Mouse (Mus musculus) lung, adult 2 months (tissue): ENCODE data around the gene Klhl2. TPM values are rescaled to one million over a fixed set of nuclear protein-coding genes. Genes with fewer than 3 reads are reported as not detected.

Experiments used
- DNase-seq: peaks from one replicate; pipeline ENCODE4 v3.0.0; 2022
- H3K4me1 ChIP-seq: fragments of 200-500 bp; 2 replicates; pipeline ENCODE4 v1.6.1; 2011; ENCODE audit warnings: low read length; ENCODE audit not compliant: control insufficient read depth, insufficient read depth
- H3K4me3 ChIP-seq: fragments of 200-500 bp; replicated peaks from 2 replicates; pipeline ENCODE3; 2011; ENCODE audit warnings: low read depth, mild to moderate bottlenecking, control low read depth, low read length; ENCODE audit errors: extremely low read depth
- CTCF ChIP-seq: fragments of 200-500 bp; IDR thresholded peaks from 2 replicates; pipeline ENCODE4 v1.5.1; 2011; ENCODE audit warnings: mild to moderate bottlenecking, low read length, control low read depth; ENCODE audit not compliant: insufficient read depth
- POLR2A ChIP-seq: fragments of 200-500 bp; IDR thresholded peaks from 2 replicates; pipeline ENCODE4 v1.6.1; 2011; ENCODE audit warnings: low read depth, mild to moderate bottlenecking, control low read depth, low read length, borderline replicate concordance; ENCODE audit errors: extremely low read depth
- WGBS: fragments of 180-500 bp; shearing (Covaris S2); methylation state at CpG from one replicate; pipeline ENCODE4 v1.1.7; 2018; 5-methylcytosine and 5-hydroxymethylcytosine counted together
- polyA plus RNA-seq: library from polyadenylated mRNA; depleted of rRNA; stranded (reverse); fragments of >200 nt; gene quantifications from 2 replicates; pipeline ENCODE4 v1.2.3, GENCODE M21; 2012

The Klhl2 gene
- polyA plus RNA-seq, 1 experiment: 13.7 TPM

- no peaks in the 10 kb centered on the region for H3K4me1 ChIP-seq
- no peak overlapping the region for H3K4me3 ChIP-seq
- no peak for TF ChIP-seq CTCF
- TF ChIP-seq POLR2A: no peak
- no peak for DNase-seq
- WGBS: 97% methylated on average over 4 of the region's 4 CpGs
Observed at GRCm38 (mm10) chr8:64811083-64811482, 38.7 kb downstream of the Klhl2 start.

GRCm38 (mm10) chr8:64806558-64806957, 43.3 kb downstream of the Klhl2 start:
- no peak for TF ChIP-seq CTCF
- no peak for TF ChIP-seq POLR2A
- no peak for DNase-seq
- WGBS: 73% methylated on average over 3 of the region's 3 CpGs
- Histone ChIP-seq H3K4me3 (no peak overlapping the region), H3K4me1 (no peaks in the 10 kb centered on the region)

DNA sequence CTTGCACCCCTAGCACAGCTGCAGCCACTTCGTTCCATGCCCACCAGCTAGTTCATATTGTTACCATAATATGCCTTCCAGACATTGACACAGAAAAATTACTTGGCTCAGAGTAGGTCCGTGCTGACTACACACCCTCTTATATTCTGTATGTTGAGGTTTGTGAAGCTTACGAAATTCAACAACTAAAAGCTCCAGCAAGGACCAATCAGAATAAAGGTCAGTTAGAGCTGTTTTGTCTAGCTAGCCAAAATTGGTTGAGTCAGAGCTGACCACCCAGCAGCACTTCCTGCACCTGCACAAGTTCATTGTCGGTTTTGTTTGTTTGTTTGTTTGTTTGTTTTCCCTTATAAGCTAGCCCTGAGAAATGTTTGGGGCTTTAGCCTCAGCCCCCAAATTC, 44.8 kb downstream of the Klhl2 start:
- no peak for TF ChIP-seq POLR2A
- no peak for TF ChIP-seq CTCF
- no peak overlapping the region for H3K4me3 ChIP-seq
- WGBS: 62% methylated on average over 4 of the region's 4 CpGs
- DNase-seq: no peak
- H3K4me1 ChIP-seq: no peaks in the 10 kb centered on the region

- TF ChIP-seq CTCF: no peak
- TF ChIP-seq POLR2A: no peak
- WGBS: 81% methylated on average over 8 of the region's 8 CpGs
- H3K4me3 ChIP-seq: no peak overlapping the region
- no peaks in the 10 kb centered on the region; the same call in 1 of the 2 replicates for H3K4me1 ChIP-seq
- DNase-seq: no peak
Observed at GRCm38 (mm10) chr8:64799306-64799705, 50.5 kb downstream of the Klhl2 start.

GRCm38 (mm10) chr8:64798503-64798902, 51.3 kb downstream of the Klhl2 start:
- H3K4me1 ChIP-seq: no peaks in the 10 kb centered on the region; the same call in 1 of the 2 replicates
- TF ChIP-seq POLR2A (no peak), CTCF (no peak)
- WGBS: 86% methylated on average over 3 of the region's 3 CpGs
- H3K4me3 ChIP-seq: no peak overlapping the region
- no peak for DNase-seq

DNA sequence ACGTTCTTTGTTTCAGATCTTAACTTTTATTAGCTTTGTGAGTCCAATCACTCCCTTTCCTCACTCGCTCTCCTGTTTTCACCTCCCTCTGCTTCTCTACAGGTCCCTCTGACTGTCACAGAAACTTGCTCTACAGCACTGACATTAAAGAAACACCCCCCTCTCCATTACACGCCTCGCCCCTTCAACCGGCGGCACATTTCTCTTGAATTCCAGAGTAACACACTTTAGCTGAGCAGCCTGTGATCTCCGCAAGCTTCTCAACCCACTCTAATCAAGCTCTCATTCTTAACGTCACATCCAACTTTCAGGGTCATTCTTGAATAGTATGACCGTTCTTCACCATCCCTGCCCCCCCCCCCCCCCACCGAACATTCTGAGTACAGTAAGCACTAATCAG, 52.1 kb downstream of the Klhl2 start:
- 74% methylated on average over 10 of the region's 10 CpGs for WGBS
- no peak for TF ChIP-seq POLR2A
- TF ChIP-seq CTCF: no peak
- Histone ChIP-seq H3K4me3 (no peak overlapping the region), H3K4me1 (no peaks in the 10 kb centered on the region; the same call in 1 of the 2 replicates)
- no peak for DNase-seq

GRCm38 (mm10) chr8:64791250-64791881, 58.5 kb downstream of the Klhl2 start:
- DNase-seq: no peak
- 85% methylated on average over 4 of the region's 4 CpGs for WGBS
- Histone ChIP-seq H3K4me1 (peaks cover 8% of the 10 kb centered on the region), H3K4me3 (no peak overlapping the region)
- no peak for TF ChIP-seq CTCF
- no peak for TF ChIP-seq POLR2A

DNA sequence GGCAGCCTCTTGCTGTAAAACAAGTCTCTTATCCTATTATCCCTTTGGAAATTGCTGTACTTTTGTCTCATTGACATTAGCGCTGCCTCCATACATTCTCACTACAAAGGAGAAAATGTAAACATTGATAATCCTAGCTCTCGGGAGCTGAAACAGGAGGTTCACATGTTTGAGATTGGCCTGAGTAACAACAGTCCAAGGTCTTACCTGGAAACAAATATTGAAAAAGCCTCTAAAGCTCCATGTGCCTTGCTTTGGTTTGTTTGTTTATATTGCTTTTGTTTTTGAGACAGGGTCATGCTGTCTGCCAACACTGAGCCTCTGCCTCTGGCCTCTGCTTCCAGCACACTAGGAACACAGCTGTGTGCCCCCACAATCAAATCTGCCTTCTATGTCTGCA, 59.4 kb downstream of the Klhl2 start:
- WGBS: 47% methylated on average over 2 of the region's 2 CpGs
- Histone ChIP-seq H3K4me1 (peaks cover 8% of the 10 kb centered on the region), H3K4me3 (no peak overlapping the region)
- TF ChIP-seq POLR2A (no peak), CTCF (no peak)
- no peak for DNase-seq

DNA sequence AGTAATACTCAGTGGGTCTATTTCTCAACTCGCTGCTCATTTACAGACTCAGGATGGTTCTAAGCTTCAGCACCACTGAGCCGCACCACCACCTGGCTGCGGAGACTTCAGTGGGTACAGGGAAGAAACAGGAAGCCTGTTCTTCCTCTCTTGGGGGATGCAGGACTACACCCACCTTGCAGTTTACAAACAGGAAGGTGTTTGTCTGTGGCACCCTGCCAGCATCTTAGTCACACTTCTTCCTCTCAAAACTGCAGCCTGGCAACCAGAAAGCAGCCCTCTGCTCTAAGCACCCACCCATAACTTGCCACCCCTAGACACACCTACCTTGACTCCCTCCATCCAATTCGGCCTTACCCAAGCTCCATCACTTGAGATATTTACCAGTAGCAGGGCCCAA, 61.1 kb downstream of the Klhl2 start:
- TF ChIP-seq POLR2A (no peak), CTCF (no peak)
- peak; percentile 46 for DNase-seq
- Histone ChIP-seq H3K4me3 (no peak overlapping the region), H3K4me1 (peaks cover 8% of the 10 kb centered on the region)
- WGBS: 44% methylated on average over 4 of the region's 4 CpGs

GRCm38 (mm10) chr8:64786801-64787200, 63.0 kb downstream of the Klhl2 start:
- WGBS: 90% methylated on average over 2 of the region's 2 CpGs
- H3K4me1 ChIP-seq: peaks cover 8% of the 10 kb centered on the region
- no peak for TF ChIP-seq POLR2A
- TF ChIP-seq CTCF: no peak
- DNase-seq: no peak
- H3K4me3 ChIP-seq: no peak overlapping the region
